Mouse (Mus musculus) lung, embryonic 14.5 days (tissue): ENCODE results near the gene Pja2. TPM values are rescaled to one million over a fixed set of nuclear protein-coding genes. Genes with fewer than 3 reads are reported as not detected.
"Not testable (repeated sequence)": the region's sequence is repeated elsewhere in the genome, so short reads cannot be mapped to it uniquely, and the experiment has no call there.

Experiments
- ATAC-seq: fragments of 200-750 bp; cut with Nextera tagmentation; 2 replicates; pipeline ENCODE4 v1.8.0; 2017; ENCODE audit warnings: mild to moderate bottlenecking, moderate TSS enrichment, moderate library complexity; ENCODE audit not compliant: insufficient read depth
- DNase-seq: peaks from one replicate; pipeline ENCODE4 v3.0.0-alpha.2; 2015
- H3K27ac ChIP-seq: fragments of 300-500 bp; sonication (generic); 2 replicates; pipeline ENCODE4 v1.5.1; 2014; ENCODE audit warnings: low read depth, mild to moderate bottlenecking, moderate library complexity
- H3K27me3 ChIP-seq: fragments of 300-500 bp; sonication (generic); 2 replicates; pipeline ENCODE4 v1.6.1; 2014; ENCODE audit warnings: low read length, control low read depth; ENCODE audit not compliant: insufficient read depth
- H3K36me3 ChIP-seq: fragments of 300-500 bp; sonication (generic); 2 replicates; pipeline ENCODE4 v1.6.1; 2014; ENCODE audit warnings: control low read depth; ENCODE audit not compliant: insufficient read depth
- H3K4me1 ChIP-seq: fragments of 300-500 bp; sonication (generic); 2 replicates; pipeline ENCODE4 v1.6.1; 2014; ENCODE audit warnings: antibody characterized with exemption, control low read depth; ENCODE audit not compliant: insufficient read depth
- H3K4me2 ChIP-seq: fragments of 300-500 bp; sonication (generic); 2 replicates; pipeline ENCODE4 v1.6.1; 2014; ENCODE audit warnings: mild to moderate bottlenecking
- H3K4me3 ChIP-seq: fragments of 300-500 bp; sonication (generic); 2 replicates; pipeline ENCODE4 v1.5.1; 2014; ENCODE audit warnings: low read depth, low read length
- H3K9ac ChIP-seq: fragments of 300-500 bp; sonication (generic); 2 replicates; pipeline ENCODE4 v1.6.1; 2014
- H3K9me3 ChIP-seq: fragments of 300-500 bp; sonication (generic); 2 replicates; pipeline ENCODE4 v1.6.1; 2016; ENCODE audit warnings: low read depth, low read length, control low read depth
- CTCF ChIP-seq: IDR thresholded peaks from 2 replicates; pipeline ENCODE4 v1.5.1; 2016; ENCODE audit warnings: antibody characterized with exemption, low read depth
- WGBS: fragments of 180-500 bp; shearing (Covaris S2); extraction: QIAGEN DNeasy Blood & Tissue Kit; methylation state at CpG from one replicate; pipeline ENCODE4 v1.1.7; 2014; 5-methylcytosine and 5-hydroxymethylcytosine counted together
- microRNA-seq: library from miRNA; unstranded; fragments of <30 nt; microRNA quantifications from one replicate; pipeline ENCODE4, GENCODE M21; 2016; ENCODE audit warnings: borderline number of aligned reads
- polyA plus RNA-seq: library from polyadenylated mRNA; unstranded; fragments of >200 nt; fragmentation: Nextera tagmentation; extraction: Ambion mirVana; gene quantifications from 2 replicates; pipeline ENCODE4 v1.2.1, GENCODE M21; 2014

Gene Pja2
- polyA plus RNA-seq, 1 experiment from 2014 or later = 68.4 TPM

DNA sequence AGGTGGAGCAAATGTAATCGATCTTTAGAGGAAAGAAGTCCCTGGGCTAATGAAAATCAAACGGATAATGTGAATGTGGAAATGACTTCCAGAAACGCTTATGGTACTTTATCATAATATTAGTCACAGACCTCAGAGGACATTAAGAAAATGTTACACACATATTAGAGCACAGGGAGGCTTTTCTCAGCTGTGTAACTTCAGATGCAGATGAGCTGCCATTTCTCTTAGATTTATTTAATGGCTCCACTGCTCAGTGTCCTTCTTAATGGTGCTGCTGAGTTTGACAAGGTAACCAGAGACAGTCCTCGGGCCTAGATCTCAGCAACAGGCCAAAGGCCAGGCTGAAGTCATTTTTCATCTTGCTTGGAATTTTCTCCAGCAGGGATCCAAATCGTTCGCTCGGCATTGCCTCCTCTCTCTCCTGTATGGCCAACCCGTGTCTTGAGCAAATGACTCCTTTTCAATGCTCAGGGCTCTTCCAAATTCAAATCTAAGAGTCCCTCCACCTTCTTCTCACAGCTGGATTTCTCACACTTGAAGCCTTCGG, 89.3 kb downstream of the Pja2 start:
- DNase-seq = peak; percentile 61
- no peaks in the 10 kb centered on the region for H3K9me3 ChIP-seq
- H3K4me3 ChIP-seq = no peak overlapping the region
- H3K27me3 ChIP-seq = no peaks in the 10 kb centered on the region
- no peaks in the 10 kb centered on the region for H3K4me1 ChIP-seq
- H3K9ac ChIP-seq = no peak overlapping the region
- WGBS = 26% methylated on average over 9 of the region's 9 CpGs
- H3K36me3 ChIP-seq = no peaks in the 10 kb centered on the region
- ATAC-seq = peak; percentile 35; the same call in 1 of the 2 replicates
- peak overlapping the region; percentile 19; the same call in 1 of the 2 replicates for H3K27ac ChIP-seq
- TF ChIP-seq CTCF = no peak
- no peak overlapping the region for H3K4me2 ChIP-seq

DNA sequence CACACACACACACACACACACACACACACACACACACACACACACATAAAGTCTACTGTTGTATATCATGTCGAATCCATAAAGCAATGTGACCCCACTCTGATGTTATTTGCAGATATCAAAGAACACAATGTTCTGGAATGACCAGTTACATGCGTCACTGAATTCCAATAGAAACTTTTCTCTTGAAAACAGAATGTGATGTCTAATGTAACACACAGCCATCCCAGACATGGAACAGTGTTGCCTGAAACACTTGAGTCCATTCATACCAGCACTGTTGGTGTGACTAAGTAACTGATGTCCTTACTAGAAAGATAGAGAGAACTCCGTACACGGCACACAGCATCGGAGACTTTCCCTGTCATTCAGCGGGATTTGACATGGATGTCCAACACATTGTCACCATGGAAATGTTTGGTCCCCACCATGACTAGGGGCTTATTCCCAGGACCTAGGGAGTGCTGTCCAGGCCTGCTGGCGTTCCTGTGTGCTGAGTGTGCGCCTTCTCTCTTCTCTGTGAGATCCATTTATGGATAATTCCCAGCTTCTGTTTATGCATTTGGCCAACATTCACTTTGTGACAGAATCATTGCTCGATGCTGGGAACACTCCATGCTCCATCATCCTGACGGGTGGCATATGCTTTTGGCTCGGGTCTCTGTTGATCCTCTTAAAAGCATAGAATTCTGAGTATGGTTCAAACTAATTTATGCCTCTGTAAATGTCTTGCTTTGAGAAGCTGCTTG, 90.0 kb downstream of the Pja2 start:
- no peak overlapping the region for H3K4me3 ChIP-seq
- peak; percentile 83 for ATAC-seq
- TF ChIP-seq CTCF = no peak
- no peaks in the 10 kb centered on the region for H3K9me3 ChIP-seq
- H3K27me3 ChIP-seq = no peaks in the 10 kb centered on the region
- H3K4me2 ChIP-seq = no peak overlapping the region
- H3K36me3 ChIP-seq = no peaks in the 10 kb centered on the region
- 0 out of 2 replicates have a peak overlapping the region, but pooled peaks have one; percentile 18 for H3K27ac ChIP-seq
- H3K4me1 ChIP-seq = no peaks in the 10 kb centered on the region
- no peak overlapping the region for H3K9ac ChIP-seq
- peak; percentile 76 for DNase-seq
- WGBS = 54% methylated on average over 11 of the region's 11 CpGs

DNA sequence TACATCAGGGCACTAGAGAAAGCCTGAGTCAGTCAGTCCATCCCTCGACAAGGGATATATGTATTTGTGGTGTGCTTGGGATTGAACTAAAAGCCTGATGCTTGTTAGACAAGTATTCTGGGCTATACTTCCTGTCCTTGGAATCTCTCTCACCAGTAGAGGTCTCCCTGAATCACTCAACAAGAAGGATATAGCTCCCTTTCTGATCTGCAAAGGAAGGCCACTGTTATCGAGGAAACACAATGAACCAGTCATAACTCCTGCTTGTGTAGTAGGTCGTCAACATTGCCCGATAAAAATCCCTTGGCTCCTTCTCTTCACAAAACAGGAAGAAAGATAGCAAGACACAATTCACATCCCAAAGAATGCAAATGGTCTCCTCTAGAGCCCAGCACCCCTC, 99.6 kb downstream of the Pja2 start:
- no peaks in the 10 kb centered on the region for H3K9me3 ChIP-seq
- no peaks in the 10 kb centered on the region for H3K36me3 ChIP-seq
- H3K27me3 ChIP-seq = no peaks in the 10 kb centered on the region
- no peak overlapping the region for H3K9ac ChIP-seq
- no peak for DNase-seq
- TF ChIP-seq CTCF = no peak
- H3K4me3 ChIP-seq = no peak overlapping the region
- no peak for ATAC-seq
- no peaks in the 10 kb centered on the region for H3K4me1 ChIP-seq
- H3K4me2 ChIP-seq = no peak overlapping the region
- H3K27ac ChIP-seq = no peak overlapping the region
- WGBS = 65% methylated on average over 4 of the region's 4 CpGs

DNA sequence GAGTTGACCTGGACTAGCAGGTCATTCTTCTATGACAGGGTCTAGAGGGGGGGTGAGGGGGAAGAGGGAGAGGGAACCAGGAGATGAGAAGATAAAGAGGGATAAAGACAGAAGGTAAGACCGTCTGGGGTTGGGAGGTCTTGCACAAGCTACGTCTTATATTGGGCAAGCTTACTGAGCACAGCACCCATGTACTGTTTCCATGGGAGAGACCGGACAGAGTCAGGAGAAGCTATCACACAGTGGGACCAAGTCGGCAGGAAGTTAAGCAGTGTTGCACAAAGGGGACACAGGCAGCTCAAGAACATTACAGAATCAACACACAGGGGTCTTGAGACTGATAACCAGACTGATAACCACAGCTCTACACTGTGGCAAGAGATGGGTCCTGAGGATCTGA, 100.1 kb downstream of the Pja2 start:
- H3K36me3 ChIP-seq, H3K27ac ChIP-seq, ATAC-seq, H3K9me3 ChIP-seq, H3K4me1 ChIP-seq, H3K4me3 ChIP-seq, H3K27me3 ChIP-seq, H3K4me2 ChIP-seq, DNase-seq, H3K9ac ChIP-seq: not testable (repeated sequence)
- 89% methylated on average over 4 of the region's 4 CpGs for WGBS

DNA sequence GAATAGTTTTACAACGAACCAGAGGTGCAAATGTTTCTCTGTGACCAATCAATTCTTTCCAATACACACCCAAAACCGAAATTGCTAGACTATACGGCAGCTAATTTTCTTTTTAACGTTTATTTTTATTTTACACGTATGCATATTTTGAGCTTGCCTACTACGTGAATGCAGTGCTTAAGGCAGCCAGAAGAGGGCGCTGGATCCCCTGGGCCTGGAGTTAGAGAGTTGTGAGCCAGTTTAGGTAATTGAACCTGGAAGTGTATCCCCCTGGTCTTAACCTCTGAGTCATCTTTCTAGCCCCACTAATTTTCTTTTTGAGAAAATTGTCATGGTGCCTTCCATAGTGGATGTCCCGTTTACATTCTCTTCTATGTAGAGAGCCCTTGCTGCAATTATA, 100.5 kb downstream of the Pja2 start:
- peak; percentile 43 for TF ChIP-seq CTCF
- no peaks in the 10 kb centered on the region for H3K36me3 ChIP-seq
- H3K27ac ChIP-seq = no peak overlapping the region
- no peak overlapping the region for H3K4me3 ChIP-seq
- no peak for ATAC-seq
- H3K27me3 ChIP-seq = no peaks in the 10 kb centered on the region
- no peak for DNase-seq
- no peak overlapping the region for H3K4me2 ChIP-seq
- 76% methylated on average over 8 of the region's 8 CpGs for WGBS
- H3K9me3 ChIP-seq = no peaks in the 10 kb centered on the region
- H3K9ac ChIP-seq = no peak overlapping the region
- H3K4me1 ChIP-seq = no peaks in the 10 kb centered on the region

Small RNAs within 50 kb of the gene (microRNA-seq; reads per million reads assigned to microRNA genes)
- gene Gm24194 = not detected
